Mouse (Mus musculus): ENCODE results near the gene Hist1h2ag.

GRCm38 (mm10) chr13:22029928-22030327, 12.8 kb downstream of the Hist1h2ag start:
- TF ChIP-seq POLR2A (IDR thresholded peaks at IDR 0.05; ENCODE audit: control insufficient read depth, extremely low read depth, insufficient read depth, low read length, poor library complexity), result no peak
- no peak for TF ChIP-seq CTCF (IDR thresholded peaks at IDR 0.05; ENCODE audit: borderline replicate concordance, control insufficient read depth, extremely low read depth, insufficient read depth, low read length, poor library complexity)

Data from thymus, adult 2 months (tissue).